Mouse (Mus musculus) splenic B cell, adult 2 months (primary cell): Measurements from ENCODE around the gene Bphl.

Source experiments
- DNase-seq: peaks from one replicate; pipeline ENCODE4 v3.0.0-alpha.2; 2011; ENCODE audit warnings: low read depth, low spot score
- H3K27me3 ChIP-seq: 2 replicates; pipeline ENCODE4 v1.6.1; 2012; ENCODE audit warnings: mild to moderate bottlenecking, low read length, moderate library complexity, mixed read lengths; ENCODE audit not compliant: control insufficient read depth, poor library complexity, insufficient read depth, severe bottlenecking
- H3K36me3 ChIP-seq: 2 replicates; pipeline ENCODE4 v1.6.1; 2012; ENCODE audit warnings: mild to moderate bottlenecking, low read length, moderate library complexity, mixed read lengths; ENCODE audit not compliant: control insufficient read depth, poor library complexity, insufficient read depth, severe bottlenecking

Gene Bphl

DNA sequence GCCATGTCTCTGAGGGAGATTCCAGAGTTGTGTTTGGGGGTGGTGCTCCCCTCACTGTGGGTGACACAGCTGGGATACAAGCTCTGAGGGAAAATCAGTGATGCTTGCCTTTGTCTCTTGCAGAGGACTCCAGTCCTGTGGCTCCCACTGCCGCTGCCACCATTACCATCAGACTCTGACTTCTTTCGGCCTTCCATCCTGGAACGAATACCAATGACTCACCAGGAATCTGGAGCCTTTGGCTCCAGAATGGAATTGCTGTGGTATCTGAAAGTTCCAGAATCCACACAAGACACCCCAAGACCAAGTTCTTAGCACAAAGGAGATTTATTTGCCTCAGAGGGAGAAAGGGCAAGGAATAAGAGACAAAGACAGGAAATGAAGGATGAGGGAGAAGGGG, 75.7 kb downstream of the Bphl start:
- no peak for DNase-seq
- H3K36me3 ChIP-seq = no peaks in the 10 kb centered on the region
- no peaks in the 10 kb centered on the region for H3K27me3 ChIP-seq

DNA sequence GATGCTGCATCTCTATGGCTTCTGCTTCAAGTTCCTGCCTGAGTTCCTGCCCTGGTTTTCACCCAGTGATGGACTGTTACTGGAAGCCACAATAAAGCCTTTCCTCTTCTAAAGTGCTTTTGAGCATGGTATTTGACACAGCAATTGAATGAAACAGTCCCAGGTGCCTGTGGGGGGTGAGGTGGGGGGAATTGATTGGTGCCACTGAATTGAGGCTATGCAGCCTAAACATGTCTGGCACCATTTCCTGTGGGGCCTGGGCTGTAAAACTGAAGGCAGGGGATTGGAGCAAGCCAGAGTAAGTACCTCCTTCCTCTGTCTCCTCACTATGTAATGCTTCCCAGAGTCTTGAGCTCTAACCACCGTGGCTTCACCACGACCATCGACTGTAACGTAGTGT, 77.3 kb downstream of the Bphl start:
- Histone ChIP-seq H3K27me3 (no peaks in the 10 kb centered on the region), H3K36me3 (no peaks in the 10 kb centered on the region)
- no peak for DNase-seq

DNA sequence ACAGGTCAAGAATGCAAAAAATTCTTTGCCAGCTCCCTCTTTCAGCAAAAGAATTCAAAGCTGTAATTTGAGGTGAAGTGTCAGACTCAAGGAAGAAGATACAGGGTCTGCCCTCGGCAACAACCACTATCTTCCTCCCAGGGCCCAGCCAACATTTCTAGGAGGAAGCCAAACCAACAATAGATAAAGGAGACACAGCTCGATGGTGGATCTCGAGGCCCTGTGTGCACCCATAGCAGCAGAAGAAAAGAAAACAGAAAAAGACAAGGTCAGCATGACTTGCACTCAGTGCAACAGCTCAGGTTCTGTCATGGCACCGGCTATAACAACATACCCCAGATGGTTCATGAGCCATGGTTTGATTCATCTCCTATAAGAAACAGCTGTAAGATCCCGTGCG, 79.1 kb downstream of the Bphl start:
- DNase-seq = no peak
- Histone ChIP-seq H3K36me3 (no peaks in the 10 kb centered on the region), H3K27me3 (no peaks in the 10 kb centered on the region)

GRCm38 (mm10) chr13:34118816-34119215, 81.4 kb downstream of the Bphl start:
- DNase-seq = peak; percentile 70
- H3K27me3 ChIP-seq = no peaks in the 10 kb centered on the region

DNA sequence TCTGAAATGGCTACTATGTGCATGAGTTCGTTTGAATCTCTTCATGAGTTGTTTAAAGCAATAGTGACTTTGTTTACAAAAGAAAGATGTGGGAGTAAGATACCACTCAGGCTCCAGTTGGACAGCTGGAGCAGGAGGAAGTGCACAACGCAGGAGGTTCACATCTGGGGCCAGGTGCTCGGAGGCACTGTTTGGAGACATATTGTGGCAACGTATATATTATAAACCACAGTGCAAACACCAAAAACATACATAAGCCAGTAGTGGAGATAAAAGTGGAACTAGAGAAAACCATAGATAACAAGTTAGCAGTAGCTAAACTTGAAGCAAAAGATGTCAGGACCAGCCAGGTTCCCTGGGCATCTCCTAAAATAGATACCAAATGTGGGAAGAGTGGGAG, 82.0 kb downstream of the Bphl start:
- no peaks in the 10 kb centered on the region for H3K36me3 ChIP-seq
- DNase-seq = no peak
- H3K27me3 ChIP-seq = no peaks in the 10 kb centered on the region

More at GRCm38 (mm10) chr13:34118816-34119215, 81.4 kb downstream of the Bphl start:
- H3K36me3 ChIP-seq = no peaks in the 10 kb centered on the region

- Histone ChIP-seq H3K36me3 (no peaks in the 10 kb centered on the region), H3K27me3 (no peaks in the 10 kb centered on the region)
- no peak for DNase-seq
Measured at GRCm38 (mm10) chr13:34120536-34120935, 83.1 kb downstream of the Bphl start.
